Mouse (Mus musculus) heart, adult 18-20 months (tissue): ENCODE measurements around the gene Ceacam10. TPM values are rescaled to one million over a fixed set of nuclear protein-coding genes. Genes with fewer than 3 reads are reported as not detected.

Experiments used
- DNase-seq, 2 experiments: peaks; one replicate each; pipeline ENCODE4 v3.0.0; 2021 to 2022; ENCODE audit warnings: mixed read lengths in 1 of 2
- long read RNA-seq, 2 experiments: library from polyadenylated mRNA; stranded (forward); transcript quantifications; one replicate each; pipeline ENCODE4 v2.0.0; 2021
- total RNA-seq, 2 experiments: library from RNA; stranded (reverse); gene quantifications; 2 replicates each; pipeline ENCODE4 v1.2.3; 2021

The Ceacam10 gene
- not detected for total RNA-seq
- long read RNA-seq, experiment 1: 0 reads
- long read RNA-seq, experiment 2: 0 reads

DNA sequence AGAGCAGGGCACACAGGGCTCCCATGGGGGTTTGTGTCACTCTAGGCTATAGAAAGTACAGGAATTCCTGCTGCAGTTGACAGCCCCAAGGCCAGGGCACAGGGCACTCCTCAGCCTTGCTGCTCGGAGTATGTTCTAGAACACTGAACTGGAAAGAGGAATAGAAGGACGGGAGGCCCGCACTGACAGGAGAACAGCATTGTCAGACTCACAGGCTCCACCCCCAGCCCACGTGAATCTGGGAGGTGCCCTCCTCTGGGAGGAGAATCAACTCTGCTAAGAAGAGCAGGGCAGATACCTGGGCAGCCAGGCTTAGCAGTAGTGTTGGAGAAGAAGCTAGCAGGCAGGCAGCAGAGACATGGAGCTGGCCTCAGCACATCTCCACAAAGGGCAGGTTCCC is at the start of gene Ceacam10:
TSS of gene Ceacam10 (plus strand) at position 289 of the 400 bp plus-strand sequence.
- DNase-seq: peak in 1 of 2 experiments; percentile 6

DNA sequence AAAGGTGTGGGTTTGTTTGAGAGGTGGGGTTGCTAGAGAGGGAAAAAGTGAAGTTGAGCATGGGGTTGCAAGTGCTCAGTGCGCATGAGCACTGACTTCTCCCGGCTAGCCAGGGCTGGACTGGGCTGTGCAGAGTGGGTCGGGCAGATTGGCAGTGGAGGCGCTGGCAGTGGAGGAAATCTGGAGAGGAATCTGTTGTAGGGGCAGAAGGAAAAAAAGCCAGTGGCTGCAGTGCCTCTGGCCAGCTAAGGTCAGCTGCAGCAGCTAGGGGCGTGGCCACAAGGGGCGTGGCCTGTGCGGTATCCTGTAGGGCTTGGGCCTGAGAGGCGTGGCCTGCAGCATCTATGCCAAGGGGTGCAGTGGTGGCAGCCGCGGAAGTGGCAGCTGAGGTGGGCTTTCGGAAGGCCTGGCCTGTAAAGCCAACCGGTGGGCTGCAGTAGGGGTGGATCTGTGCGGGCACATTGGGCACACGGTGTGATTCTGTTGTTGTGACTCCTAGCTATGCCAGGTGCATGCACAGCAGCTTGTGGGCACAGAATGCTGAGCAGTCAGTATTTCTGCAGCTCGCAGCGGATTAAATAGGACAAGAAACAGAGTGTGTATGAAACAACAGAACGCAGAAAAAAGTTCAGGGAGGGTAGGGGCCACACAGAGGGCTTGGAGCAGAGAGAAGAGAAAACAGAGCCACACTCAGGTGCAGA is 40.9 kb upstream of the Ceacam10 start:
- DNase-seq: no peak

DNA sequence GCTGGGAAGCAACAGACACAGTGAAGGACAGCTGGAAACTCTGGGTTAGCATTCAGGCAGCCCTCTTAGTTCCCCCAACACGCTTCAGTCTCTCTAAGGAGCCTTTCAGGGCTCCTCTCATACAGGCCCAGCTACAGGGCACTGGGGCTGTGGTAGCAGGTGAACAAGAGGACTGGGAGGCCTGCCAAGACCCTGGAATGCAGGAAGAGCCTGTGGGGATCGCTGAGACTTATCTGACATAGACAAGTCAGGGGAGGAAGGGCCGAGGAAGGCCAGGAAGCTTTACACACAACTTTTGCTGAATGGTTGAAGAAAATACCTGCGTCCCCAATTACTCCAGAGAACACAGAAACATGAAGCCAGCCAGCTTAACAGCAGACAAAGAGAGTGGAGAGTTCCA is 26.3 kb upstream of the Ceacam10 start:
- DNase-seq: no peak

DNA sequence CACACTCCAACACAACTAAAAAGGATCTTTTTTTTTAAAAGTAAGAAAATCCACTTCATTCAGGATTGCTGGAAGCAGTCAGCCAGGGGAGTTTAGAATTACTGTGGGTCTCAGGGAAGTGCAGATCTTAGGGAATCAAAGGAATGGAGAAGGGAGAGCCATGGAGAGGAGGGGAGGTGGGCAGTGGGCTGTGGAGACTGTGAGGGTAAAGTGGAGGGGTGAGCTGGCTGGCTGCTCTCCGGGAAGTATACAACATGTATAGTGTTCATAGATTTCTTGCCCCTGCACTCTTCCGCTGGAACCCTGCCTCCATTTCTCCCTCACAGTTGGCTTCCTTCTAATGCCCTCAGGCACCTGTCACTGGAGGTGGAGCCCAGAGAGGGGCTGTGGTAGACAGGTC is 25.4 kb upstream of the Ceacam10 start:
- no peak for DNase-seq

DNA sequence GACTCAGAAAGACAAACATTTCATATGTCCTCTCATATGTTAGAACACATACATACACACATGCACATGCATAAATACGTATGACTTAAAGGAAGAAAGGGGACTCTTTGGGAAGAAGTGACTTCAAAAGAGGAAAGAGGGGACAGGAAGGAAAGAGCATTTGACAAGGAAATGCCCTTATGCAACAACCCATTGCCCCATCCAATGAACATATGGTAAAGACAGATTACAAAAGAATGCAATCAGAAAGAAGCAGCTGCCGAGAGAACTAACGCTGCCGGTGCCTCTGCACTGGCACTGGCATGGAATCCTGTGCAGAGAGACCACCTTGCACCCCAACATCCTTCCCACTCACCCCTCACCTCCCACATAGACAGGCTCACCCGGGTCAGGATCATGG is 23.5 kb upstream of the Ceacam10 start:
- no peak for DNase-seq

DNA sequence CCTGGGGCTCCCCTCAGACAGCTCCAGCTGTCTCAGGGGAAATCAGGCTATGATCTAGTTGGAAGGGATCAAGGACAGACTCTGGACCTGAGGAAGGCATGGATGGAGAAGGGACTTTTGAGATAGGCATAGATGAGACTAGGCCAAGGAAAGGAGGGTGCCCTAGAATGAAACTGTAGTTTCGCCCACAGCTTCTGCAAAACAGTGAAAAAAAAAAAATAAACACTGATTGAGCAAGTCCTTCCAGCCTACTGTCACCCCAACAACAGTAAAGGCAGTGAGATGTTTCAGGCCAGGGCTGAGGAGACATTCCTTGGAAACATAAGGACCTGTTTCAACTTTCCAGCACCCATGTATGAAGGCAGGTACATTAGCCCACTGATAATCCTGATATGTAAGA is 18.5 kb upstream of the Ceacam10 start:
- no peak for DNase-seq

DNA sequence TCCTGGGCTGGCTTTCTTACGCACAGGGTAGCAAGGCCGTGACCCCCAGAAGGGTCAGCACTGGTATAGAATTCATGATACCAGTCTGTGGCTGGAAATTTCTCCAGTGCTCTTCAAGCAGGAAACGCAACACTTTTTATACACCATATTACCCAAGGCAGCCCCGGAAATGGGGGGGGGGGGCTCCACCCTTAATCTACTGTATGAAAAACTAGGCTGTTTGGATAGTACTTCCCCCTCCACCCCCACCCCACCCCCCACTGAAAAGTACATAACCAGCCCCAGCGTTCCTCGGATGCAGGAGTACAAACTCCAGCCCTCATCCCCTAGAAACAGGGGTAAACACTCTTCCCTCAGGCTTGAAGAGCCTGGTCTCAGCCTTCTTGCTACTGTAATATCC is 16.8 kb upstream of the Ceacam10 start, which contains the start of gene Cd177:
TSS of gene Cd177 (minus strand) at position 101 of the 400 bp plus-strand sequence.
- no peak for DNase-seq

DNA sequence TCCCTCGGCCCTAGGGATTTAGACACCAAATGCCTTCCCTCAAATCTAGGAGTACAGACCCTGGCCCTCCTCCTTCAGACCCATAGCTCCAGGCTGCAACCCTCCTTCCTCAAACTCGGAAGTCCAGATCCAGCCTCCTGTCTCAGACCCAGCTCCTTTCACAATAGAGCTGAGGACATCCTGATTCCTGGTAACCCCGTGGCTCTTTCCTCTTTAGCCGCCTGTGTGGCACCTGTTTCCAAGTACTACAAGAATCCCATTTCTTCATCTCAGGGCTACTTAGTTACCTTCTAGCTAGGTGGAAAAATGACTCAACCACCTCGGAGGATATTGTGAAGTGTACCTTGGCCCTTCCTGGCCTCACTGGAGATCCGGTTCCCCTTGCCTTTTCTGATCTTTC is 15.8 kb upstream of the Ceacam10 start:
- no peak for DNase-seq

DNA sequence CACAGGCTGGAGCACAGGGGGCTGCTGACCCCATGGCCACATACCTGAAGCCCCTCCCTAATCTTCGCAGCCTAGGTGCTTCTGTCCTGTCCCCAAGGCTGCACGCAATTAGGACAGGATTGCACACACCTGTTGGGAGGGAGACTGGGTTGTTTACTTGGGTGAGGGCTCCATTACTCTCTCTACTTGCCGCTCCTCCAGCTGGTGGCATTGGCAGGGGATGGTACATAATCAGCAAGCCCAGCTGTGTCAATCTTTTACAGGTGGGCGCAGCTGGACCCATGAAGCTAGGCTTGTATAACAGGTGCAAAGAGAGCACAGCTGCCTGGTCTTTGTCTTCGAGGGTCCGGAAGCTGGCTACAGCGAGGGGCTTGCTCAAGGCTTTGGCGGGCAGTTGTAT is 14.4 kb upstream of the Ceacam10 start:
- DNase-seq: no peak

DNA sequence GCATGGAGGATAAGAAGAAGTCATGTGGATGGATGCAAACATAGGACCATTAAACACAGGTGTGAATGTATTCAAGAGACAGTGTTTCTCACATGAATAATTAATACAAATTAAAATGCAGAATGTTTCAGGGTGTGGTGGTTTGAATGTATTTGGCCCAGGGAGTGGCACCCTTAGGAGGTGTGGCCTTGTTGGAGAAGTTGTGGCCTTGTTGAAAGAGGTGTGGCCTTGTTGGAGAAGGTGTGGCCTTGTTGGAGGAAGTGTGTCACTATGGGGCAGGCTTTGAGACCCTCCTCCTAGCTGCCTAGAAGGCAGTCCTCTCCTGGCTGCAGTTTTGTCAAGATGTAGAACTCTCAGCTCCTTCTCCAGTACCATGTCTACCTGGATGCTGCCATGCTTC is 5.6 kb upstream of the Ceacam10 start:
- DNase-seq: no peak

DNA sequence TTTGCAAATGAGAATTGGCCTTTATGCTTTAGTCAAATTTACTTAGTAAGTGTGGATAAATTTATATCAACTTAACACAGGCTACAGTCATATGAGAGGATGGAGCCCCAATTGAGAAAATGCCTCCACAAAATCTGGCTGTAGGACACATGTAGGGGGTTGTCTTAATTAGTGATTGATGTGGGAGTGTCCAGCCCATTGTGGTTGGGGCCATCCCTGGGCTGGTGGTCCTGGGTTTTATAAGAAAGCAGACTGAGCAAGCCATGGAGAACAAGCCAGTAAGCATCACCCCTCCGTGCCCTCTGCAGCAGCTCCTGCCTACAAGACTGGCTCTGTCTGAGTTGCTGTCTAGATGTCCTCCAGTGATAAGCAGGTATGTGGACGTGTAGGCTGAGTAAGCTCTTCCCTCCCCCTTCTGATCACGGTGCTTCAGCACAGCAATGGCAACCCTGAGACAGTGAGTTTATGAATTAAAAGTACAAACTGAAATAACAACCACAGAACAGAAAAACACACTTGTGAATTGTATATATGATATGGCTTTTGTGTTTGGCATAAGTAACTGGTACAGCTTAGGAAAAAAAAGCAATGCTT is 3.0 kb upstream of the Ceacam10 start:
- DNase-seq: no peak

DNA sequence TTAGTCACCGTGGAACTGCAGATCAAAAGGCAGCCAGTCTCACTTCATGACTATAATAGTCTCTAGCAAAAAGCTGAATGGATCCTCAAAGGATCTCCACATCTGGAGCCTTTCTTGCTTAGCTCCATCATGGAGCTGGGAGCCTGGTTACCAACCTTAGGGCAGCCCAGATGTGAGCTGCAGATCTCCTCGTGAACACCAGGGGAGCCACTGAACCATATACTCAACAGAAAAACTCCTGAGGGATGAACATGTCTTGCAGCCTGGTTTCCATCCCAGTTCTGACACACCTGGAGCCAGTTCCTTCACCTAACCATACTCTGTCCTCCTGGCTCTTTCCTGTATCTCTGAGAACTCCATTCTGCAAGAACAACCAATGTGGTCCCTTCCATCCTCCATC is 861 bp upstream of the Ceacam10 start:
- no peak for DNase-seq

DNA sequence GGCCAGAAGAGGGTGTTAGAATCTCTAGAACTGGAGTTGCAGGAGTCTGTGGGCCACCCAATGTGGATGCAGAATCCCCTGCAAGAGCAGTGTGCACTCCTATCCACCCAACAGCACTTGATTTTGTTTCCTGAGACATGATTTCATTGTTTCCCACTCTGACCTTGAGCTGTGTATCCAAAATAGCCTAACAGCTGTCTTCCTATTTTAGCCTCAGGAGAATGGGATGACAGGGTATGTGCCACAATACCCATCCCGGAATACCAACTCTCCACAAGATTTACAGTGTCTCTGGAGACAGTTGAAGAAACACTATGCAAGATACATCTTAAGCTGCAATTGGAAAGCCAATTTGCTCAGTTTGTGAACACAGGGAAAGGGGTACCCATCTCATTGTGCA is 20.9 kb downstream of the Ceacam10 start:
- no peak for DNase-seq

DNA sequence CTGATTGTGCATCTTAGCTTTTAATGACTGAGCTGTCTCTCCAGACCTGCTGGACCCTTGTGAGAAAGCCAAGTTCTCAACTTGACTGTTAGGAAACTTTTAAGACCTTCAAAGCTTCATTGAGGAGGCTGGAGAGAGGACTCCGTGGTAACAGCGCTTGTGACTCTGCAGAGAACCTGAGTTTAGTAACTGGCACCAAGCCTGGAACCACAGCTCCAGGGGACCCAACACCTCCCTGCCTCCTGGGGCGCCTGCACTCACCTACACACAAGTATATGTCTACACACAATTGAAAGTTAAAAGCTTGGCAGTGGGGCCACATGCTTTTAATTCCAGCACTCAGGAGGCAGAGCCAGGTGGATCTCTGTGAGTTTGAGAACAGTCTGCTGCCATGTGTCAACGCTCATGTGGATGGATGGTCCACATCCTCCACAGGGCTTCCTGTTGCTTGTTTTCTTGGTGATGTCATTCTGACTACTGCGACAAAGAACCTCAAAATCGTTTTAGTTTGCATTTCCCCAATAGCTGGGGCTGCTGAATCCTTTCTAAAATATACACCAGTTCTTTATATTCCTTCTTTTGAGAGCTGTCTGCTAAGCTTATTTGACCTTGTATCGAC is 25.3 kb downstream of the Ceacam10 start:
- DNase-seq: no peak

DNA sequence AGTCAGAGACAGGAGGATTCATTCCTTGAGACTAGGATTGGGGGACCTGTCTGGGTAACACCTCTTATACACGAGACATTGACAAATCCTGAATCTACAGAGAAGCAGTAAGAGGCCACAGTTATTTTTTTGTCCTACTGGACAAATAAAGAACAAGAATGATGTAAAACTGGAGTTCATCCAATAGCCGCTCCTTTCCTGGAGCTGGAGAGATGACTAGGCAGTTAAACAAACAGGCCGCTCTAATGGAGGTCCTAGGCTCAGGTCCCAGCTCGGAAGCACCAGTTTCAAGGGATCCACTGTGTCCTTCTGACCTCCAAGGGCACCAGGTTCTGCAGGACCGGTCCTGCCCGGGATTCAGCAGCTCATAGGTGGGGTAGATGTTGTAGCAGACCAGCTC is 27.8 kb downstream of the Ceacam10 start:
- peak in 1 of 2 experiments; percentile 22 for DNase-seq

DNA sequence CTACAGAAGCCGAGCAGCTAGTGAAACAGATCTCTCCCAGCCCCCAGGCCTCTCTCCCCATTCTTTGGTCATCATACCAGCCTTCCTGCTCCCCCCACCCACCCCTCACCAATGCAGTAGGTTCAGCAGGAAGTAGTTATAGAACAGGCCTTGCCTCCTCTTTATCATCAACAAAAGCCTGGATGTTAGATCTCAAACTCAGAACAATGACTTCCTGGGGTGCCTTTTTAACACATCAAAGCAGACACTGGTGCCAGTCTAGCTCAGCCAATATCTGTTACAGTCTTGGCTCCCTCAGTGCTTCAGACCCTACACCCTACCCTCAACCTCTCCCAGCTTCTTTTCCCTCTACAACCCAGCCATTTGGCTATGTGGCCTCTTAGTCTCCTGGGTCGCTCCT is 32.0 kb downstream of the Ceacam10 start:
- DNase-seq: no peak

DNA sequence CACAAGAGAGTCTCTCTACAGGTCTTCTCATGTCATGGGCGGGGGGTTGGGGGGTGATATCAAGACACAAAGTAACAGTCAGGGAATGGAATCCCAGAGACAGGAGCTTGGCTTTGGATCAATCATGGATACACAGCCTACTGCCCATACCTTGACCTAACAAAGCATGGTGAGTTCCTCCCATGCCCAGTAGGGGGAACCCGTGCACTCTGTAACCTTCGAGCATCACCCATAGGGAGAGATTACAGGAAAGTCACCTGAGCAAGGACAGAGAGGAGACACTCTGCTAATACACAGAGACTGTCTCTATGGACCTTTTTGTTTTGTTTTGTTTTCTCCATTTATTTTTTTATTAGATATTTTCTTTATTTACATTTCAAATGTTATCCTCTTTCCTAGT is 40.5 kb downstream of the Ceacam10 start:
- peak; percentile 43 to 78 for DNase-seq

DNA sequence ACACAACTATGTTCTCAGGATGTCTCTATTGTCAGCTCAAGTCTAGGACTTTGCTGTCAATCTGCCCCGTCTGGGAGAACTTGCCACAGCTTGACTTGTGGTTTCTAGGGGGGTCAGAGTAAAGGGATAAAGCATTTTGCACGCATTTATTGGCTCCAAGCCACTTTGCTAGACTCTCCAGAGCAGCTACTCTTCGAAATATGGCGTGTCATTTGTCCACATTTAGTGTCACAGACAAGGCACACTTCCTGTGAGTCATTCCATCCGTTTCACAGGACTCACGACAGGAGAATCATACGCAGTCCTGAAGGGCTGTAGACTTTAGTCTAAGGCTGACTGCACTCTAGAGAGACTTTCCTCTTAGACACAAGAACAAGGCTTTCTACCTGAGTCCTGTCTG is 47.4 kb downstream of the Ceacam10 start:
- no peak for DNase-seq

DNA sequence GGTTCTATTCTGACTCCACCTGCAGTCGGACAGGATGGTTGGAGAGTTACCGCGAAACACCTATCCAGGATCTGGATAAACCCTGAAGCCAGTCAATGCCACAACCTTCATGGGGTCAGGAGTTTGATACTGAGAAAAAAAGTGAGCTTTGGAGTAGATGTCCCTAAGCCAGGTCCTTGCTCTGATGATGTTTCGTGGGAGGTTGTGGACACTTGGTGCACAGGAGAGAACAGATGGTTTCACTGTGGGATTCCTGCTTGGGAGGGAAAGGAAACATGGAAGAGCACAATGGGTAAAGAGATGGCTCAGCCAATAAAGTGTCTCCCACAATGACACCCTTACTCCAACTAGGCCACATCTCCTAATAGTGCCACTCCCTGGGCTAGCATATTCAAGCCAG is 50.2 kb downstream of the Ceacam10 start:
- no peak for DNase-seq
